Mouse (Mus musculus) hindbrain, embryonic 10.5 days (tissue): ENCODE results near the gene Srp68. TPM values are rescaled to one million over a fixed set of nuclear protein-coding genes. Genes with fewer than 3 reads are reported as not detected.
A peak's percentile ranks its signal among the peaks of the same experiment; 100 is the strongest.

ENCODE experiments used
- DNase-seq: peaks from one replicate; pipeline ENCODE4 v3.0.0-alpha.2; 2017; ENCODE audit warnings: low spot score
- H3K27ac ChIP-seq: fragments of 300-500 bp; sonication (generic); 2 replicates; pipeline ENCODE4 v1.5.1; 2016; ENCODE audit warnings: mild to moderate bottlenecking, moderate library complexity
- H3K27me3 ChIP-seq: fragments of 300-500 bp; sonication (generic); 2 replicates; pipeline ENCODE4 v1.6.1; 2016; ENCODE audit warnings: mild to moderate bottlenecking; ENCODE audit not compliant: poor library complexity, insufficient read depth, severe bottlenecking
- H3K36me3 ChIP-seq: fragments of 300-500 bp; sonication (generic); 2 replicates; pipeline ENCODE4 v1.6.1; 2016; ENCODE audit warnings: mild to moderate bottlenecking, moderate library complexity
- H3K4me1 ChIP-seq: fragments of 300-500 bp; sonication (generic); replicated peaks from 2 replicates; pipeline ENCODE4 v1.6.1; 2016; ENCODE audit warnings: mild to moderate bottlenecking
- H3K4me3 ChIP-seq: fragments of 300-500 bp; sonication (generic); 2 replicates; pipeline ENCODE4 v1.5.1; 2016; ENCODE audit warnings: mild to moderate bottlenecking, moderate library complexity
- H3K9me3 ChIP-seq: fragments of 300-500 bp; sonication (generic); 2 replicates; pipeline ENCODE4 v1.6.1; 2016; ENCODE audit warnings: mild to moderate bottlenecking, moderate library complexity
- WGBS: fragments of 180-500 bp; shearing (Covaris S2); methylation state at CpG from one replicate; pipeline ENCODE4 v1.1.7; 2016; 5-methylcytosine and 5-hydroxymethylcytosine counted together
- polyA plus RNA-seq: library from polyadenylated mRNA; unstranded; fragments of >200 nt; fragmentation: Nextera tagmentation; extraction: Ambion mirVana; gene quantifications from 2 replicates; pipeline ENCODE4 v1.2.1, GENCODE M21; 2016

Srp68 gene
- polyA plus RNA-seq, 1 experiment from 2014 or later, result 96.2 TPM

GRCm38 (mm10) chr11:116228699-116229098 is 45.3 kb downstream of the Srp68 start:
- H3K4me1 ChIP-seq, result peaks cover 35% of the 10 kb centered on the region
- H3K4me3 ChIP-seq, result no peak overlapping the region
- peaks cover 55% of the 10 kb centered on the region for H3K27me3 ChIP-seq
- no peak overlapping the region for H3K27ac ChIP-seq
- H3K9me3 ChIP-seq, result peaks cover 3% of the 10 kb centered on the region; the same call in 1 of the 2 replicates
- H3K36me3 ChIP-seq, result no peaks in the 10 kb centered on the region
- WGBS, result 86% methylated on average over 4 of the region's 4 CpGs
- no peak for DNase-seq

- Histone ChIP-seq H3K9me3 (peaks cover 10% of the 10 kb centered on the region), H3K4me1 (peaks cover 36% of the 10 kb centered on the region), H3K27ac (no peak overlapping the region), H3K36me3 (no peaks in the 10 kb centered on the region), H3K4me3 (no peak overlapping the region), H3K27me3 (peaks cover 60% of the 10 kb centered on the region)
- WGBS, result 5% methylated on average over 2 of the region's 2 CpGs
- DNase-seq, result peak; percentile 80
Observed at GRCm38 (mm10) chr11:116226414-116226813, 47.6 kb downstream of the Srp68 start.

- Histone ChIP-seq H3K9me3 (peaks cover 15% of the 10 kb centered on the region), H3K27me3 (peaks cover 62% of the 10 kb centered on the region), H3K36me3 (no peaks in the 10 kb centered on the region), H3K4me3 (peak overlapping the region; percentile 51), H3K27ac (peak overlapping the region; percentile 57; the same call in 1 of the 2 replicates), H3K4me1 (peaks cover 42% of the 10 kb centered on the region)
- no peak for DNase-seq
- WGBS, result 14% methylated on average over 23 of the region's 23 CpGs
Observed at GRCm38 (mm10) chr11:116222740-116223059, 51.3 kb downstream of the Srp68 start.

- DNase-seq, result peak; percentile 57
- Histone ChIP-seq H3K36me3 (no peaks in the 10 kb centered on the region), H3K4me1 (peaks cover 40% of the 10 kb centered on the region), H3K27ac (peak overlapping the region; percentile 57; the same call in 1 of the 2 replicates), H3K9me3 (peaks cover 15% of the 10 kb centered on the region), H3K4me3 (peak overlapping the region; percentile 51), H3K27me3 (peaks cover 58% of the 10 kb centered on the region)
- WGBS, result 11% methylated on average over 53 of the region's 53 CpGs
Observed at GRCm38 (mm10) chr11:116221931-116222739, 51.9 kb downstream of the Srp68 start.

DNA sequence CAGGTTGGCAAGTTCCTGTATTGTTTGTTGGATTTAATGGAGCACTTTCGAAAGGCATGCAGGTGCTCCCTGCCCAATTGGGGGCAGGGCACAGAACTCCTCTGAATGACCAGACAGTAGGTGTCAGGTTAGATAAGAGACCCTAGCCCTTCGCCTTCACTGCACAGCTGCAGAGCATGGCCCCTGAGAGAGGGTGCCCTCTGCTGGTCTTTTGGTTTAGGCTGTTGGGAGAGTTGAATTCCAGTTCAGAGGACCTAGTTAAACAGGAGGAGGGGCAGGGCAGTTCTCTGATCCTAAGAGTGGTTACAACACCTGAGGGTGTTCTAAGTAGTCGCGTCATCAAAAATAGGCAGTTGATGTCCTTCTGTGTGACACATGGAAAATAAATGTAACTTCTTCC is 54.1 kb downstream of the Srp68 start:
- peak overlapping the region; percentile 54; the same call in 1 of the 2 replicates for H3K27ac ChIP-seq
- peaks cover 49% of the 10 kb centered on the region for H3K27me3 ChIP-seq
- no peaks in the 10 kb centered on the region for H3K36me3 ChIP-seq
- no peak overlapping the region for H3K4me3 ChIP-seq
- DNase-seq, result peak; percentile 72
- WGBS, result 24% methylated on average over 4 of the region's 4 CpGs
- peaks cover 40% of the 10 kb centered on the region for H3K4me1 ChIP-seq
- H3K9me3 ChIP-seq, result peaks cover 15% of the 10 kb centered on the region

DNA sequence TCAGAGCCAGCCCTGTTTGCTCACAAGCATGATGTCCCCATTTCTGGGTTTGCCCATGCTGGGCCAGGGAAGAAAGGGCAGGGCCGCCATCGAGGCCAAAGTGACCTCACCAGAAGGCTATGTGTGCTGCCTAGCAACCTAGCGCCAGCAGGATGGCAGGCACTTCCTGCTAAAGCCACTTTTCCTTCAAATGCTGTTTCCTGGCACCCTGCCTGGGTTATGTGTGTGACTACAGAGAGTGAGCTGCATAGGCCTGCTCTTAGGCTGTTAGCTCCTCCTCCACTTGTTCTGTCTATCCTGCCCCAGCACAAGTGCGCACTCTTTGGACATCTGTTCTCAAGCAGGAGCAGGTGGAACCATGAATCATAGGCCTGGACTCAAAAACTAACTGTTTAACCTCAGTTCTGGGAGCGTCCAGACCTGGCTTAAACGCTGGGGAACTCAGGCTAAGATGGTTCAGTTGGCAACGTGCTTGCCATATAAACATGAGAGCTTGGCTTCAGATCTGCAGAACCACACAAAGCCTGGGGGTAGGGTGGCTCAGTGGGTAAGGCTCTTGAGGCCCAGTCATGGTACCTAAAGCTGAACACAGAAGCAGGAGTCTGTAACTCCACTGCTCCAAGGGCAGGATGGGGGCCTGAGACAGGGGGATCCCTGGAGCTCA is 55.1 kb downstream of the Srp68 start:
- peaks cover 40% of the 10 kb centered on the region for H3K4me1 ChIP-seq

GRCm38 (mm10) chr11:116218263-116218662 is 55.8 kb downstream of the Srp68 start:
- 89% methylated on average over 2 of the region's 2 CpGs for WGBS

More for the DNA sequence above, 55.1 kb downstream of the Srp68 start:
- H3K36me3 ChIP-seq, result no peaks in the 10 kb centered on the region
- H3K27me3 ChIP-seq, result peaks cover 39% of the 10 kb centered on the region
- peak overlapping the region; percentile 67 for H3K27ac ChIP-seq
- H3K4me3 ChIP-seq, result no peak overlapping the region
- DNase-seq, result peak; percentile 49
- 66% methylated on average over 7 of the region's 7 CpGs for WGBS
- H3K9me3 ChIP-seq, result peaks cover 12% of the 10 kb centered on the region

GRCm38 (mm10) chr11:116216549-116216948 is 57.5 kb downstream of the Srp68 start:
- Histone ChIP-seq H3K27ac (no peak overlapping the region), H3K4me1 (peaks cover 25% of the 10 kb centered on the region), H3K27me3 (peaks cover 16% of the 10 kb centered on the region), H3K9me3 (peaks cover 7% of the 10 kb centered on the region), H3K4me3 (no peak overlapping the region), H3K36me3 (no peaks in the 10 kb centered on the region)
- DNase-seq, result no peak
- 85% methylated on average over 11 of the region's 11 CpGs for WGBS

More at GRCm38 (mm10) chr11:116218263-116218662, 55.8 kb downstream of the Srp68 start:
- Histone ChIP-seq H3K4me1 (peaks cover 40% of the 10 kb centered on the region), H3K36me3 (no peaks in the 10 kb centered on the region), H3K27me3 (peaks cover 33% of the 10 kb centered on the region), H3K27ac (peak overlapping the region; percentile 67), H3K9me3 (peaks cover 12% of the 10 kb centered on the region), H3K4me3 (no peak overlapping the region)
- no peak for DNase-seq

GRCm38 (mm10) chr11:116215991-116216390 is 58.0 kb downstream of the Srp68 start:
- peaks cover 25% of the 10 kb centered on the region for H3K4me1 ChIP-seq
- 0 out of 2 replicates have a peak, but pooled peaks cover 1% of the 10 kb centered on the region for H3K9me3 ChIP-seq
- no peak for DNase-seq
- H3K27ac ChIP-seq, result no peak overlapping the region
- no peaks in the 10 kb centered on the region for H3K36me3 ChIP-seq
- WGBS, result 92% methylated on average over 6 of the region's 6 CpGs
- no peak overlapping the region for H3K4me3 ChIP-seq
- H3K27me3 ChIP-seq, result peaks cover 10% of the 10 kb centered on the region

GRCm38 (mm10) chr11:116215181-116215580 is 58.8 kb downstream of the Srp68 start:
- no peak for DNase-seq
- 78% methylated on average over 7 of the region's 7 CpGs for WGBS

GRCm38 (mm10) chr11:116213877-116214510 is 60.0 kb downstream of the Srp68 start:
- no peak overlapping the region for H3K27ac ChIP-seq
- WGBS, result 93% methylated on average over 13 of the region's 13 CpGs
- no peaks in the 10 kb centered on the region for H3K9me3 ChIP-seq
- H3K27me3 ChIP-seq, result no peaks in the 10 kb centered on the region
- DNase-seq, result no peak
- H3K4me3 ChIP-seq, result no peak overlapping the region
- H3K4me1 ChIP-seq, result peaks cover 7% of the 10 kb centered on the region
- no peaks in the 10 kb centered on the region for H3K36me3 ChIP-seq

More at GRCm38 (mm10) chr11:116215181-116215580, 58.8 kb downstream of the Srp68 start:
- Histone ChIP-seq H3K4me1 (peaks cover 19% of the 10 kb centered on the region), H3K36me3 (no peaks in the 10 kb centered on the region), H3K4me3 (no peak overlapping the region), H3K27me3 (peaks cover 2% of the 10 kb centered on the region; the same call in 1 of the 2 replicates), H3K9me3 (no peaks in the 10 kb centered on the region), H3K27ac (no peak overlapping the region)

DNA sequence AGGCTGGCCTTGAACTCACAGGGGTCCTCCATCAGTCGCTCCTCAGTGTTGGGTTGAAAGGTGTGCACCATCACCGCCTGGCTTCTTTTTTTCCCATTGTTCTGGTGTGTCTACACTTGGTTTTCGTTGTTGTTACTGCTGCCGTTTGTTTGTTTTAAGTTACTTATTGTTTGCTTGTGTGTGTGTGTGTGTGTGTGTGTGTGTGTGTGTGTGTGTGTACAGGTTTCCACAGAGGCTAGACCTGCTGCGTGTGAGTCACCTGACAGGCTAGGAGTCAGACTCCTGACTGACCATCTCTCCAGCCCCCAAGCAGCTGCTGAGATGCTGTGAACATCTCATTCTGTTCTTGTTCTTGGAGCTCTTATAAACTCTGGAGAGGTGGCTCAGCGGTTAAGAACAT is 61.2 kb downstream of the Srp68 start:
- H3K4me3 ChIP-seq, result no peak overlapping the region
- H3K9me3 ChIP-seq, result no peaks in the 10 kb centered on the region
- DNase-seq, result no peak
- H3K4me1 ChIP-seq, result no peaks in the 10 kb centered on the region
- WGBS, result 93% methylated on average over 6 of the region's 6 CpGs
- H3K27ac ChIP-seq, result no peak overlapping the region
- H3K27me3 ChIP-seq, result no peaks in the 10 kb centered on the region
- H3K36me3 ChIP-seq, result no peaks in the 10 kb centered on the region
